Mouse (Mus musculus): ENCODE measurements at regions not wholly inside any gene's neighbourhood (a gene's known extent, or its start where the extent isn't known, plus 50 kb on each side); places are given as distances from the start of the nearest gene placed in this dataset.

DNA sequence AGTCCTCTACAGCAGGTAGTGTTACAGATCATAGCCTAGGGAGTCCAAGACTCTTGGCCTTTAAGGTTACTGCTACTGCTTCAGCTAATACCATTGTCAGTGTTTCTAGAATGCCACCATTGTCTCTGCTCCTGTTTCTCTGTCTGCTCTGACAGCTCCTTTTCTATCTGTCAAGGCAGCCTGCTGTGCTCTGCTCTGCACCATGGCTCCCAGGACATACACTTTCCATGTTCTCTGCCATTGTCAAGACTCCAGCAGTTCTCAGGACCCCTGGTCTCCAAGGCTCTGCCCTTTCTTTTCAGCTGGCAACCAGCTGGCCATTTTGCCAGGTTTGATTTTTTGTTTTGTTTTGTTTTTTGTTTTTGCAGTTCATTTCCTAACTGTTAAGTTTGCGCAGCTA lies 208.7 kb downstream of the Otol1 start:
- DNase-seq = no peak

GRCm38 (mm10) chr3:70218757-70219360 lies 211.4 kb downstream of the Otol1 start:
- no peak for DNase-seq

DNA sequence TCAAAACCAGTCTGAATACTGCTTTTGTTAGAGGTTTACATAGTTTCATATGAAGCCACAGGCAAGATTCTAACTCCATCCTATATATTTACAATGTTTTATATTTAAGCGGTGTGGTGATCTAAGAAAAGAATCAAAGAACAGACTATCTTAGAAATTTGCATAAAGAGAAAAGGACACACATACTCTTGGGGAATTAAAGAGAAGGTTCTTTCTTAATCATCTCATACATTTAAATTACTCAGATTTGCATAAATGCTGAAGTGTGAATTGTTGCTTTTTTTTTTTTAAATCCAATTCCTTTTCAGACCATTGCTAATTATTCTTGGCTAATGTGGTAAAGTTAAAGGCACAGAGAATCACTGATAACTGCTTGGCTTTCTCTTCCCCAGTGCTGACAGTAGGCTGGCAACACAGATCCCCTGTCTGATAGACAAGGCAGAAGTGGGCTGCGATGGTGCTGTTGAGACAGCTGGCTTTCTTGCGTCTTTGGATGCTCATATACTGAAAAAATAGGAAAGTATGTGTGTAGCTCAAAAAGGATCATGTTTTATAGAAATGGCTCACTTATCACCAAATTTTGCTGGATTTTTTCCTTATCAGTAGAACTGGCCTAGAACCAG lies 216.1 kb downstream of the Otol1 start:
- DNase-seq = no peak

- no peak for DNase-seq
Measured at GRCm38 (mm10) chr3:70224846-70225245, 217.4 kb downstream of the Otol1 start.

DNA sequence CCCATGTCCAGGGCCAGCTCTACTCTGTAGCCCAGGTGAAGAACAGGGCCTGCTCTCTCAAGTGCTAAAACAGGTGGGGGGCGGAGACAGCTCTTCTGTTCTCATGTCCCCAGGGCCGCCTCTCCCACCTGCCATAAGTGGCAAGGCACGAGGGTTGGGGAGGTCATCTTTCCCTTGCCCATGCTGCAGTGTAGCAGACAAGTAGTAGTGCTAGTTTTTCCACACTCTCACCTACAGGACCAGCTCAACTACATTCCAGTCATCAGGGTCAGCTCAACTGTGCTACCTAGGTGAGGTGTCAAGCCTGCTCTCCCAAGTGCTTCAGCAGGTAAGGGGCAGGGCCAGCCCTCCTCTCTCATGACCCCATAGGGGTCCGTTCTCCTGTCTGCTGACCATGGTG lies 219.8 kb downstream of the Otol1 start:
- DNase-seq = no peak

- no peak for DNase-seq
Measured at GRCm38 (mm10) chr3:70248655-70249054, 241.2 kb downstream of the Otol1 start.

GRCm38 (mm10) chr3:70249922-70250321 lies 242.5 kb downstream of the Otol1 start:
- DNase-seq = no peak

DNA sequence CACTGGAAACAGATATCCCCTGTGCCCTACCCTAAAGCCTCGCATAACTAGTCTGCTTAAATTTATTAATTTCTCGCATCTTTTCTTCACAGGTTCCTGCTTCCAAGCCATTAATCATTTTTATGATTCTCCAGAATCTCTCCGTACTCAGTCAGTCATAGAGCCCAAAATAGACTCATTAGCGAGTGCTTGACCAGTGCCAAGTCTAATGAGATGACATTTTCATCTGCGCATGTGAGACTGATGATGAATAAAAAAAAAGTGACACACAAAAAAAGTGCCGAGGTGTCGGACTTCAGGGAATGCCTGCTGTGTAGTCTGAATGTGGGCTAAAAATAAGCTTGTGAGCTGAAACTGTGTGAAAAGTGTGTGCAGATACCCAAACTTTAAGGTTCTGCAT lies 243.3 kb downstream of the Otol1 start:
- no peak for DNase-seq

- no peak for DNase-seq
Measured at GRCm38 (mm10) chr3:70263318-70263717, 255.9 kb downstream of the Otol1 start.

- no peak for DNase-seq
Measured at GRCm38 (mm10) chr3:70288590-70289388, 281.4 kb downstream of the Otol1 start.

DNA sequence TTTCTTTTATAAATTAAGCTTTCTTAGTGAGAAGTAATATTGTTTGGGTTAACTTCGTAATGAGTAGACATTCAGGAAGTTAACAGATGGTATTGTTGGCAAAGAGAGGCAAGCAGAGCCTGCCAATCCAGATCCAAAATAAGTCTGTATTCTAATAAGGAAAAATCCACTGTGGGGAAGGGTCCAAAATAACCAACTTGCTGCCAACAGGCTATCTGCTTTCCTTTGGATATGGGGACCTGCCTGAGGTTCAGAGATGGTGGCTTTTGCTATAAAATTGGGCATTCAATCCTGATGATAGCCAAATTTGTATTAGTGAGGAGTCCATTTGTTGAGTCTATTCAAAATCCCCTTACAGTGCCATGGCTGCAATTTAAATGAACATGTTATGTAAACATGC lies 300.1 kb downstream of the Otol1 start:
- no peak for DNase-seq

DNA sequence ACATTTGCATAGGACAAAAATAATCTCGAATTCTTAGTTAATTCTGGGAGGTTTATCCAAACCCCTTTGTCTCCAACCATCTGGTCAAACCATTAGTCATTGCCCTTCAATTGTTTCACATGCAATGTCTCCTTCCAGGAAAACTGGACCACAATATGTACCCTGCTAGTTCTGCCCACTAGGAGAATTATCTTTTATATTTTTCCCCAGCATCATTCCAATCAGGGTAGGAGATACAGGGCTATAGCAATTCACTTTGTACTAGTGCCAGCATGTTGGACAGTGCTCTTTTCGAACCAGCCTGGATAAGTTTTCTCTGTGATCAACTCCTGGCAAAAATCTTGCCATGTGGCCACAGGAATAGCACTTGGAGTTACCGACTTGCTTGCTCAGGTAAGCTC lies 300.6 kb downstream of the Otol1 start:
- DNase-seq = no peak

DNA sequence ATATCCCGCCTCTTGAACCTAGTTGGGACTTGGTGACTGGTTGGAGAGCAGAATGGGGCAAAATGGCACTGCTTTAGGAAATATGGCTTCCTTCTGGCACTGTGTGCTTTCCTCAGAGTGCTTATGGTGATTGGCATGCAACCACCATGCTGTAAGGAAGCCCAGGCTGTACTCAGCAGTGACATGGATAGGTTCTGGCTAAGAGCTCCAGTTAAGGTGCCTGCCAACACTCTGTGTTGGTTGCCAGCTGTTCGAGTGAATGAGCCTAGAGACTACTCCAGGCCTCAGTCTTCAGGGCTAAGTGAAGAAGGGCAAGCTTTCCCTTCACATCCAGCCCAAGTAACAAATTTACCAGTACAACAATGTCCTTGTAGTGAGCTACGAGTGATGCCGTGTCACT lies 301.9 kb downstream of the Otol1 start:
- no peak for DNase-seq

DNA sequence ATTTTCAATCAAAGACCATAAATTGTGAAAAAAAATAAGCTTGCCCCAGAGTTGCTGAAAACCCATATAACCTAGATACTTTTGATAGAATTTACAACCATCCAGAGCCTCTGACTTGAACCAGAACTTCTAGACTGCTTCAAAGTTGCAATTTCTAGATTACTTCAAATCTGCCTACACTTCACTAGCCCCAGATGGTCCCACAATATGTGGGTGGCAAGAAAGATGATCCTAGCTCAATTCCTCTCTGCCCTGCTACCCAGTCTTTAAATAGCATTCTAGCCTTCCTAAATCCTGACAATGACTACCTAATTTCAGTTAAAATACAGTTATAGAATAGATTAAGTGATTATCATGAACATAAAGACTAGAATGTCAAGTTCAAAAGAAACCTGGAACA lies 303.6 kb downstream of the Otol1 start:
- no peak for DNase-seq

GRCm38 (mm10) chr3:70312034-70312433 lies 304.6 kb downstream of the Otol1 start:
- no peak for DNase-seq

GRCm38 (mm10) chr3:70313119-70313868 lies 305.9 kb downstream of the Otol1 start:
- DNase-seq = no peak

- DNase-seq = no peak
Measured at GRCm38 (mm10) chr3:70314239-70314638, 306.8 kb downstream of the Otol1 start.

DNA sequence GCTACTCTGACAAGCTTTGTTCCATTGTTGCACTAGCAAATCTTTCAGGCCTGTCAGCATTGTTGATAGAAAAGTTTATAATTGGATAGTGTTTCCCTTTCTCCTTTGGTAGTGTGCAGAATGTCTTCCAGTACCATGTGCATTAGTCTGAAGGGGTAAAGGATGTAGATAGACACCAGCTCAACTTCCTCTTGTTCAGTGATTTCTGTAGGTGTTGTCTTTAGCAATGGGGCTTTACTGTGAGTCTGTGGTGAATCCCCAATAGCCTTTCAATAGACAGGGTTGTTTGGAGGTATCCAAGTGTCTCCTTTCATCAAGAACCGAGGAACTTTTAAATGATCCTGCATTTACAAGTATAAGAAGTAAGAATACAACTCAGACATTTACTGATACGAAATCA lies 311.0 kb downstream of the Otol1 start:
- DNase-seq = no peak

DNA sequence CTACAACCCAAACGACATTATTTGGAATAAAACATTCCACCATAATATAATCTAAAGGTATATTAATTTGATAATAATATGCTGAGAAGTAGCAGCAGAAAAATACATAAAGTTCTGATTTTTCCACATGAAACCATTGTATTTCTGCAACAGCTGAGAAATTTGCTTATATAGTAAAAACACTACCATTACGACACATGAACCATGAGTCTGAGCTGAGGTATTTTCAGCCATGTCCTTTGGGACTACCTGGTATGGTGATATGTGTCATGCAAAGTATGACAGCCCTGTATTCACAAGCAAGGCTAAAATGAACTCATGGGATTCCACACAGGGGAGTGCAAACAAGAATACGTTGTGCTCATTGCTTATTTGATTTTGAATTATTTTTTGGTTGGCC lies 311.7 kb downstream of the Otol1 start:
- no peak for DNase-seq

DNA sequence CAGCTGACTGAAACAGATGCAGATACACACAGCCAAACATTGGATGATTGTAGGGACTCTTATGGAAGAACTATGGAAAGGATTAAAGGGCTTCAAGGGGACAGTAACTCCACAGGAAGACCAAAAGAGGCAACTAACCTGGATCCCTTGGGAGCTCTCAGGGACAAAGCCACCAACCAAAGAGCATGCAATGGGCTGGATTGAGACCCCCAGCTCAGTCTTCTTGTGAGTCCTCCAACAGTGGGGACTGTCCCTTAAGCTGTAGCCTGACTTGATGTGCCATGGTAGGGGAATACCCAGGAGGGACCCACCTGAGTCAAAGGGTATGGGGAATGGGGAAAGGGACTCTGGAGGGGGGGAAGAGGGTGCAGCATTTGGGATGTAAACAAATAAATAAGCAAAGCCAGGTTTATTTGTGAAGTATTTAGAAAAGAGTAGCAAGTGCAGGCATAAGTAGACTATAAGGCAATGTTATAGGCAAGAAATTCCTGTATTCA lies 313.8 kb downstream of the Otol1 start:
- no peak for DNase-seq

DNA sequence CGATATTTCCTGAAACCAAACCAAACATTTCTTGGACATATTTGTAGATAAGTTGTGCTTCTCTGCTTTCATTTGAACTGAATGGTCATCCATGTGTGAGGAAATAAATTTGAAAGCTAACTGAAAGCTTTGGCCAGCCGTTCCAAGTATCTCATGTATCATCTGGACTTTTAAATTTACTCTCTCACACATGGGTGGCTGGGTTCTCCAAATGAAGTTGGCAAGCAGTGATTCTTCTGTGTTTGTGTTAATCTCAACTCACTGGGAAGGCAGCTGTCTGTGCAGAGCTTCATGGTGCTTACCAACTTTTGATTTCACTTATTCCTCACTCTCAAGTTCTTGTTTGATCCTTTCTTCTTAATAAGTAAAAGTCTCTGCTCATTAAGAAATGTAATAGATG lies 317.3 kb downstream of the Otol1 start:
- DNase-seq = no peak

All from kidney, adult 11 months (tissue).